Mouse (Mus musculus) CH12F3 (cell line): ENCODE results near the gene Ghr.

ENCODE experiments used
- in situ Hi-C: fragments of 300-500 bp; cut with MboI; formaldehyde crosslinking; loops from 2 replicates; pipeline ENCODE4 v1.14.3; 2020; ENCODE audit warnings: low sequenced_read_pairs

The Ghr gene

GRCm38 (mm10) chr15:3536309-3536900, 46.9 kb downstream of the Ghr start:
- in situ Hi-C loops = no loop called here

DNA sequence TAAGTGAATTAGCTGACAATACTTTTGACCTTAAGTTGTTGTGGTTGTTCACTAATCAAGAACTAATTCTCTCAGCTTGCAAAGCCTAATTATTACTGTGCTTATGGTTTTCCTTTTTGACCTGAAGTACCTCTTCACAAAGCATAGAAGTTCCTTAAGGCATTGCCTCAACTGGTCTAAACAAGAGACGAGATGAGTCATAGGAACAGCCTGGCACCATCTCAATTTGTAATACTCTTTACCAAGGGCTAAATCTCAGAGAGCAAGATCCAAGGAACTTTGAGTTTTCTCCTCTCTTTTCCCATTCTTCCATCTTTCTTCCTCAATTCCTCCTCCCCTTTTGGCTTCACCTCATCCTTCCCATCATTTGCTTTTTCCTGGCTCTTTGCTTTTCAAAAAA, 69.3 kb downstream of the Ghr start:
- in situ Hi-C loops = no loop called here

DNA sequence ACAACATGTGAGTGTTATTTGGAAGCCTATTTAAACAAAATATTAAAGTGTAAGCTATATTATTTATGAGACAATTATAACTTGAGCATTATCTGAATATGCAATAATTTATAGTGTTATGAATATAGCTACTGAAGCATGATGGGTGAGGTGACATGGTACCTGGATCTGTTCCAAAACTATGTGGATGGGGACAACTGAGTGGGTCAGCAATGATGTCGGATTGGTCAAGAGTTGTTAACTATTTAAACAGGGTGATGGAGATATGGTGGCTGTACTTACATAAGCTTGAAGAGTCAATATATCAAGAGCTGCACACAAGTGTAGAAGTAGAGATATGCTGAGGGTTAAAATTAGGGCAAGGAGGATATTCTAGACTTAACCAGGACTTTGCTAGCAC, 70.9 kb downstream of the Ghr start:
- in situ Hi-C loops = no loop called here

- in situ Hi-C loops = no loop called here
Observed at GRCm38 (mm10) chr15:3511639-3512171, 71.6 kb downstream of the Ghr start.

DNA sequence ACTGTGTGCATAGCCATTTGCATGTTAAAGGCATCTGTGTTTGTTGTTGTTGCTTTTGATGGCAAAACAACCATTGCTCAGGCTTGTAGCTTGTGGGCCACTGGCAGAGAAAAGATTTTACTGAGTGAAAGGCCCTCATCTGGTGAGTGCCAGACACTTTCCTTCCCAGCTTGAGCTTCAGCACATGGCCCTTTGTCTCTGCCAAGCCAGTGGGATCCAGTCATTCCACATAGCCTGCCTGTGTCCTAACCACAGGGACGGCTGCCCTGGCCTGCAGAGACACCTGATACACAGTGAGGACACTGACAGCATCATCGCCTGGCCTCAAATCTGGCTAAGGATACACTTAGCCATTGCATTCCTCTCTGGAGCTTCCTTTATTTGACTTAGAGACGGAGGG, 74.2 kb downstream of the Ghr start:
- in situ Hi-C loops = no loop called here

DNA sequence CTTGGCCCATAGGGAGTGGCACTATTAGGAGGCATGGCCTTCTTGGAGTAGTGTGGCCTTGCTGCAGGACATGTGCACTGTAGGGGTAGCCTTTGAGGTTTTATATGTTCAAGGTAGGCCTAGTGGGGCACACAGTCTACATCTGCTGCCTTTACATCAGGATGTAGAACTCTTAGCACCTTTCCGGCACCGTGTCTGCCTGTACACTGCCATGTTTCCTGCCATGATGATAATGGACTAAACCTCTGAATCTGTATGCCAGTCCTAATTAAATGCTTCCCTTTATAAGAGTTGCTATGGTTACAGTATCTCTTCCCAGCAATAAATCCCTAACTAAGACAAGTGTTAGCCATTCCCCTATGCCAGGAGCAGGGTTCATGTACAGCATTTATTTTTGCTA, 76.0 kb downstream of the Ghr start:
- in situ Hi-C loops = no loop called here

GRCm38 (mm10) chr15:3504700-3505099, 78.6 kb downstream of the Ghr start:
- in situ Hi-C loops = no loop called here

GRCm38 (mm10) chr15:3501683-3502082, 81.6 kb downstream of the Ghr start:
- in situ Hi-C loops = no loop called here

DNA sequence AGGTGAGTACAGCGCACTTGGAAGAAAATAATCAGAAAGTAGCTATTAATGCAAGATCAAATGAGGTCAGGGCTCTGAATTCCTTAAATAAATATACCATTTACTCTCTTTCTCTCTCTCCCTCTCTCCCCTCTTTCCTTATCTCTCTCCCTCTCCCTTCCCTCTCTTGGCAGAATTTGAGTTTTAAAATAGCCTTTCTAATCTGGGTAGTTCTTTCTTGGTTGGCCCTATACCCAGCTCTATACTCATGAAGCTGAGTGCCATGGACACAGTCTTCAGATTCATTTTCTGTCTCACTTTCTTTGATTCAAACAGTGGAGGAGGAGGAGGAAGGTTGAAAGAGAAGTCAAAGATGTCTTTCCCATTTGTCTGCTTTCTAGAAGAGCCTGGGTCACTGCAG, 84.3 kb downstream of the Ghr start:
- in situ Hi-C loops = no loop called here

DNA sequence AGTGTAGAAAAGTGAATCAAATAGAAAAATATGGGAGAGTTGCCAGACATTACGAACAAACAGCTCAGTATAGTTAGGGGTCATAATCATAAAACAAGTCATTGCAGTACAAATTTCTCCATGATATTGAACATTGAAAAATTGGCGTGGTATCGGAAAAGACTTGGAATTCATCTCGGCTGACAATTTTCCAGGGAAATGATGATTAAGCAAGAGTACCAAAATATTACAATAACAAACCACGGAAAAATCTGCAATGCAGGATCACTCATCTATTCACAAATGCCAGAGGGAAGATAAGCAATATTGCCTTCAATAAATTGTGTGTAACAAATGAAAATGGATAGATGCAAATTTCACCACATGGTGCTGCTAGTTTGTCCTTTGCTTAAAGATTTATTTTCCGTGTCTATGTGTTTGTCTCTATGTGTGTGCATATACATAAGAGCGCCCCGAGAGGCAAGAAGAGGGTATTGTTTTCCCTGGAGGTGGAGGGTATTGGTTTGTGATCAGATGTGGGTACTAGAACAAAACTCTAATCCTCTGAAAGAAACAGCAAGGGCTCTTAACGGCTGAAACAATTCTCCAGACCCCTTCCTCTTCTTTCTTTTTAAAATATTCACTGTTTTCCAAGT, 85.2 kb downstream of the Ghr start:
- in situ Hi-C loops = no loop called here

- in situ Hi-C loops = no loop called here
Observed at GRCm38 (mm10) chr15:3490868-3491267, 92.4 kb downstream of the Ghr start.

DNA sequence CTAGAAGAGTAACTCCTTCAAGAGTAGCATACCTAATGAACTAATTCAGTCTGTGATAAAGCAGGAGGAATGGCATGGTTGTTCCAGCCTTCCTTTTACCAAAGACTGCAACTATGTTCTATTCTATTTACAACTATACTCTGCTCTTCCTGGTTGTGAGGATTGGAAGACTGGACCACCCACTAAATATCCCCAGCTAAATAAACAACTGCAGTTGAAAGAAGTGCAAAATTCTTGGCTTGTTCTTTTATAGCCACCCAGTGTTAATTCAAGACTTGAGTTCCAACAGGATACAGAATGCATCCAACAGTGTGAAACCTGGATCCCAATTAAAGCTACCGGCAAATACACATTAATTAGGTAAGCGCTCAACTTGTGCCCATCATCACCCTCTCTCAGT, 93.3 kb downstream of the Ghr start:
- in situ Hi-C loops = no loop called here

DNA sequence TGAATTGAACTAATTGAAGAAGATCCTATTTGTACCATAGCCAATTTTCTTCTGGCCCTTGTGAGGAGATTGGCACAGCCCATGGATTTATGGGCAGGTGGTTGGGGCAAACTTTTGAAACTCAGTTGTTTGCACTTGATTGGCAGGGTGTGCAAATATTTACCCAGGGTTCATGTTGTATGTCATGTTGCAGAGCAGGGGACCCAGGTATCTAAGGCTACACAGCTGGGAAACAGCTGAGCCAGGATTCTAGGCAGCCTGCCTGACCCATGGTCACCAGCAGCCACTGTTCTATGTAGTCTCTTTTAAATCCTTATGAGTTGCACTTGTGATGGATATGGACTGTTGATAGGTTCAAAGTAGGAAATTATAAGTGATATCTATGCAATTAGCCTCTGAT, 94.1 kb downstream of the Ghr start:
- in situ Hi-C loops = no loop called here

- in situ Hi-C loops = no loop called here
Observed at GRCm38 (mm10) chr15:3488601-3489000, 94.7 kb downstream of the Ghr start.

- in situ Hi-C loops = no loop called here
Observed at GRCm38 (mm10) chr15:3486691-3487090, 96.6 kb downstream of the Ghr start.

GRCm38 (mm10) chr15:3485367-3485766, 97.9 kb downstream of the Ghr start:
- in situ Hi-C loops = no loop called here

DNA sequence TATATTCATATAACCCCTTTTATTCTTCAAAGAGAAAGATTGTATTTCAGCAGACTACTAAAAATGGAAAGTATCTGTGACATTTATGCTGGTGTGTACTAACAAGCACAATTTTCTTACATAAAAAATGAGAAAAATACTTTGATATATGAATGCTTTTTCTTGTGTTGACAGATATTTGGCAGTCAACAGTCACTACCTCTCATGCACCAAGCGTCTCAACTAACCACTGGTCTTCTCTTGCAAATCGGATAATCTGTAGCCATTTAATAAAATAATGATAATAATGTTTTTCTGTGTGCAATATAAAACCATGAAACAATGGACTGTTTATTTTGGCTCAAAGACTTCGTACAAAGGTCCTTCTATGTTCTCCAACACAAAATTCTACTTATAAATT, 99.8 kb downstream of the Ghr start:
- in situ Hi-C loops = no loop called here

GRCm38 (mm10) chr15:3469230-3469629, 114.1 kb downstream of the Ghr start:
- in situ Hi-C loops = no loop called here

DNA sequence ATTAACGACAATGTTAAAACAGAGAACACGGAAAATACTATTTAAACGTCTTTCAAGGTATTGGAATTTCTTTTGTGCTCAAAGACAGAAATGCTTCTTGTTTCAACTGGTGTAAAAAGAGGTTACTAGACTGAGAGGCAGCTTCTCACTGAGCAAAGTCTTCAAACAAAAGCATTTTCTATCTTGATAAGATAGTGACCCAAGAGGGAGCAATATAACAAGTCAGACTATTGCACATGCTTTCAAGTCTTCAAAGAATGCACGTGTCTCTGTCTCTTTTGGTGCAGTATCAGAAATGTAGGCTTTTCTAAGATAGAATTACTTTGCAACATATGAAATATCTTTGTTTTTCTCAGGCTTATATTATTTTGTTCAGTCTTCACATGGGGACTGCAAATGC, 116.7 kb downstream of the Ghr start:
- in situ Hi-C loops = no loop called here

DNA sequence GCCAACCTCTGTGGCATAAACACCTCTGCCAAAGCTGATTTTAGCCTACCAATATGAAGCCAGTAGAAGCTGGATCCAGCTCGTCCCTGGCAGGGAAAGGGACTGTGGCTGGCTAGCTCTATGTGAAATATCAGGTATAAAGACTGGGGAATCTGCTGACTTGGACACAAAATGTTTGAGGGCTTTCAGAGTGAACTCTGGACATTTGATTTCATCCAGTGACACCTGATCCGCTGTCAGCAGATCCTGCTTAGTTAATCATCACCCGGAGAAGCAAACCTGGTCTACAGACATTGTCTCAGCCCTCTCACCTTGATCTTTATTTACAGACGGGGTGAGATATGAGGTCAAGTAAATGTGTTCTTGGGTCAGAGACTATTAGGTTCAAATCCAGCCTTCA, 118.5 kb downstream of the Ghr start:
- in situ Hi-C loops = no loop called here

GRCm38 (mm10) chr15:3456543-3456942, 126.7 kb downstream of the Ghr start:
- in situ Hi-C loops = no loop called here

- in situ Hi-C loops = no loop called here
Observed at GRCm38 (mm10) chr15:3455572-3455971, 127.7 kb downstream of the Ghr start.
